Mouse (Mus musculus) hindbrain, embryonic 15.5 days (tissue): Measurements from ENCODE around the gene Gna13. TPM values are rescaled to one million over a fixed set of nuclear protein-coding genes. Genes with fewer than 3 reads are reported as not detected.

ENCODE experiments used
- ATAC-seq: fragments of 200-750 bp; cut with Nextera tagmentation; 2 replicates; pipeline ENCODE4 v1.8.0; 2017; ENCODE audit warnings: low read depth, moderate number of reproducible peaks, moderate TSS enrichment; ENCODE audit not compliant: low FRiP score
- H3K27ac ChIP-seq: fragments of 300-500 bp; sonication (generic); replicated peaks from 2 replicates; pipeline ENCODE4 v1.5.1; 2015; ENCODE audit warnings: mild to moderate bottlenecking, inconsistent platforms
- H3K27me3 ChIP-seq: fragments of 300-500 bp; sonication (generic); 2 replicates; pipeline ENCODE4 v1.6.1; 2015; ENCODE audit warnings: control low read depth, inconsistent platforms
- H3K36me3 ChIP-seq: fragments of 300-500 bp; sonication (generic); 2 replicates; pipeline ENCODE4 v1.6.1; 2015; ENCODE audit warnings: control low read depth, inconsistent platforms
- H3K4me1 ChIP-seq: fragments of 300-500 bp; sonication (generic); replicated peaks from 2 replicates; pipeline ENCODE4 v1.6.1; 2015; ENCODE audit warnings: control low read depth, inconsistent platforms
- H3K4me2 ChIP-seq: fragments of 300-500 bp; sonication (generic); 2 replicates; pipeline ENCODE4 v1.6.1; 2015; ENCODE audit warnings: moderate library complexity, mild to moderate bottlenecking, inconsistent platforms
- H3K4me3 ChIP-seq: fragments of 300-500 bp; sonication (generic); 2 replicates; pipeline ENCODE4 v1.5.1; 2015; ENCODE audit warnings: mild to moderate bottlenecking, inconsistent platforms
- H3K9ac ChIP-seq: fragments of 300-500 bp; sonication (generic); 2 replicates; pipeline ENCODE4 v1.6.1; 2015; ENCODE audit warnings: inconsistent platforms
- H3K9me3 ChIP-seq: fragments of 300-500 bp; sonication (generic); 2 replicates; pipeline ENCODE4 v1.6.1; 2016; ENCODE audit warnings: control low read depth, inconsistent platforms
- WGBS: fragments of 180-500 bp; shearing (Covaris S2); methylation state at CpG from one replicate; pipeline ENCODE4 v1.1.7; 2015; 5-methylcytosine and 5-hydroxymethylcytosine counted together
- polyA plus RNA-seq: library from polyadenylated mRNA; unstranded; fragments of >200 nt; fragmentation: Nextera tagmentation; extraction: Ambion mirVana; gene quantifications from 2 replicates; pipeline ENCODE4 v1.2.1, GENCODE M21; 2015

The Gna13 gene
- polyA plus RNA-seq, 1 experiment from 2014 or later: 19.4 TPM

- Histone ChIP-seq H3K4me1 (peaks cover 8% of the 10 kb centered on the region), H3K9ac (no peak overlapping the region), H3K27me3 (no peaks in the 10 kb centered on the region), H3K4me2 (peak overlapping the region; percentile 85), H3K36me3 (peaks cover 35% of the 10 kb centered on the region), H3K9me3 (no peaks in the 10 kb centered on the region), H3K4me3 (no peak overlapping the region), H3K27ac (no peak overlapping the region)
- peak; percentile 28; the same call in 1 of the 2 replicates for ATAC-seq
- WGBS: 15% methylated on average over 5 of the region's 5 CpGs
These were observed 76.6 kb downstream of the Gna13 start for GRCm38 (mm10) chr11:109439209-109439608.

GRCm38 (mm10) chr11:109439829-109440340 lies 77.3 kb downstream of the Gna13 start:
- peak; percentile 53; the same call in 1 of the 2 replicates for ATAC-seq
- H3K27ac ChIP-seq: 0 out of 2 replicates have a peak overlapping the region, but pooled peaks have one; percentile 14

GRCm38 (mm10) chr11:109440641-109441040 lies 78.0 kb downstream of the Gna13 start:
- Histone ChIP-seq H3K9ac (no peak overlapping the region), H3K9me3 (no peaks in the 10 kb centered on the region), H3K27ac (no peak overlapping the region), H3K36me3 (peaks cover 21% of the 10 kb centered on the region), H3K4me3 (no peak overlapping the region), H3K4me1 (peaks cover 8% of the 10 kb centered on the region), H3K27me3 (no peaks in the 10 kb centered on the region), H3K4me2 (peak overlapping the region; percentile 85)
- WGBS: 57% methylated on average over 4 of the region's 4 CpGs
- no peak for ATAC-seq

More at GRCm38 (mm10) chr11:109439829-109440340, 77.3 kb downstream of the Gna13 start:
- 3% methylated on average over 32 of the region's 32 CpGs for WGBS
- H3K36me3 ChIP-seq: peaks cover 28% of the 10 kb centered on the region
- H3K4me2 ChIP-seq: peak overlapping the region; percentile 85
- H3K9me3 ChIP-seq: no peaks in the 10 kb centered on the region
- no peaks in the 10 kb centered on the region for H3K27me3 ChIP-seq
- peak overlapping the region; percentile 47 for H3K9ac ChIP-seq
- peak overlapping the region; percentile 44 for H3K4me3 ChIP-seq
- peaks cover 8% of the 10 kb centered on the region for H3K4me1 ChIP-seq

GRCm38 (mm10) chr11:109441119-109441518 lies 78.5 kb downstream of the Gna13 start:
- Histone ChIP-seq H3K4me1 (peaks cover 8% of the 10 kb centered on the region), H3K4me2 (no peak overlapping the region), H3K9me3 (no peaks in the 10 kb centered on the region), H3K4me3 (no peak overlapping the region), H3K9ac (no peak overlapping the region), H3K36me3 (peaks cover 16% of the 10 kb centered on the region), H3K27me3 (no peaks in the 10 kb centered on the region), H3K27ac (no peak overlapping the region)
- 55% methylated on average over 3 of the region's 3 CpGs for WGBS
- no peak for ATAC-seq

GRCm38 (mm10) chr11:109442166-109442730 lies 79.6 kb downstream of the Gna13 start:
- Histone ChIP-seq H3K27me3 (no peaks in the 10 kb centered on the region), H3K36me3 (0 out of 2 replicates have a peak, but pooled peaks cover 11% of the 10 kb centered on the region), H3K9ac (no peak overlapping the region), H3K4me2 (no peak overlapping the region), H3K4me3 (no peak overlapping the region), H3K4me1 (peaks cover 8% of the 10 kb centered on the region), H3K27ac (no peak overlapping the region), H3K9me3 (no peaks in the 10 kb centered on the region)
- no peak for ATAC-seq
- WGBS: 75% methylated on average over 5 of the region's 5 CpGs

GRCm38 (mm10) chr11:109443468-109444263 lies 81.0 kb downstream of the Gna13 start:
- no peak for ATAC-seq
- no peak overlapping the region for H3K9ac ChIP-seq
- no peaks in the 10 kb centered on the region for H3K9me3 ChIP-seq
- no peaks in the 10 kb centered on the region for H3K27me3 ChIP-seq
- no peak overlapping the region for H3K27ac ChIP-seq
- 95% methylated on average over 8 of the region's 8 CpGs for WGBS
- H3K4me3 ChIP-seq: no peak overlapping the region
- no peaks in the 10 kb centered on the region for H3K36me3 ChIP-seq
- no peak overlapping the region for H3K4me2 ChIP-seq
- peaks cover 8% of the 10 kb centered on the region for H3K4me1 ChIP-seq

GRCm38 (mm10) chr11:109444600-109444999 lies 82.0 kb downstream of the Gna13 start:
- Histone ChIP-seq H3K4me3 (no peak overlapping the region), H3K4me1 (peaks cover 6% of the 10 kb centered on the region), H3K27ac (no peak overlapping the region), H3K9me3 (no peaks in the 10 kb centered on the region), H3K9ac (no peak overlapping the region), H3K27me3 (no peaks in the 10 kb centered on the region), H3K4me2 (no peak overlapping the region), H3K36me3 (no peaks in the 10 kb centered on the region)
- WGBS: 51% methylated on average over 7 of the region's 7 CpGs
- no peak for ATAC-seq

- Histone ChIP-seq H3K9me3 (no peaks in the 10 kb centered on the region), H3K27ac (no peak overlapping the region), H3K36me3 (no peaks in the 10 kb centered on the region), H3K27me3 (no peaks in the 10 kb centered on the region), H3K4me1 (no peaks in the 10 kb centered on the region), H3K4me2 (no peak overlapping the region), H3K9ac (no peak overlapping the region), H3K4me3 (no peak overlapping the region)
- WGBS: 49% methylated on average over 13 of the region's 13 CpGs
- peak; percentile 38; the same call in 1 of the 2 replicates for ATAC-seq
These were observed 82.9 kb downstream of the Gna13 start for GRCm38 (mm10) chr11:109445438-109446035.

Other genes with a start within 250 kb of the Gna13 start
- gene E030025P04Rik, start 218.5 kb upstream of the Gna13 start, polyA plus RNA-seq: 0.14 TPM in 1 of 2 replicates, not detected in the other
- gene Rgs9, start 64.7 kb upstream of the Gna13 start, polyA plus RNA-seq: 11.8 and 12.4 TPM in 2 replicates
- not detected in 2 replicates for gene 9930022D16Rik, start 51.1 kb downstream of the Gna13 start, polyA plus RNA-seq
- gene Amz2, start 63.1 kb downstream of the Gna13 start, polyA plus RNA-seq: 52.8 and 54.2 TPM in 2 replicates
- gene Arsg, start 110.5 kb downstream of the Gna13 start, polyA plus RNA-seq: 5.5 and 7.1 TPM in 2 replicates
- 5.6 and 5.8 TPM in 2 replicates for gene Slc16a6, start 110.8 kb downstream of the Gna13 start, polyA plus RNA-seq
- gene Wipi1, start 249.1 kb downstream of the Gna13 start, polyA plus RNA-seq: 17.6 TPM in 2 replicates